Mouse (Mus musculus): ENCODE results near the gene Fitm2. TPM values are rescaled to one million over a fixed set of nuclear protein-coding genes. Genes with fewer than 3 reads are reported as not detected.

The Fitm2 gene
- total and polyA plus RNA-seq, 3 experiments: 6.6 to 60.9 (median 10.6) TPM

GRCm38 (mm10) chr2:163450668-163451295, 21.6 kb downstream of the Fitm2 start:
- Histone ChIP-seq H3K4me1 (ENCODE audit: control insufficient read depth in 1 of 2, insufficient read depth in 2 of 2, low read length in 2 of 2) (no peaks in the 10 kb centered on the region), H3K79me2 (ENCODE audit: control insufficient read depth, insufficient read depth, low read length, poor library complexity) (no peaks in the 10 kb centered on the region), H3K27me3 (ENCODE audit: control insufficient read depth in 1 of 2, insufficient read depth in 2 of 2, low read length in 2 of 2) (peaks cover 0 to 2% of the 10 kb centered on the region in 2 experiments; a peak in 1 of 4 replicates), H3K27ac (ENCODE audit: control insufficient read depth, low read depth, low read length) (no peak overlapping the region), H3K9ac (ENCODE audit: control insufficient read depth, low read depth, low read length, poor library complexity, severe bottlenecking) (no peak overlapping the region), H3K4me3 (ENCODE audit: control insufficient read depth in 1 of 2, insufficient read depth in 1 of 2, low read depth in 2 of 2, low read length in 2 of 2) (no peak overlapping the region), H3K9me3 (replicated peaks; ENCODE audit: insufficient read depth, low read length) (no peaks in the 10 kb centered on the region), H3K36me3 (ENCODE audit: control insufficient read depth in 1 of 2, insufficient read depth in 2 of 2, low read length in 2 of 2) (no peaks in the 10 kb centered on the region)
- DNase-seq (ENCODE audit: low read depth, low spot score): no peak
- TF ChIP-seq ETS1 (IDR thresholded peaks at IDR 0.05; ENCODE audit: low read depth, low read length): no peak
- no peak for TF ChIP-seq USF1 (IDR thresholded peaks at IDR 0.05; ENCODE audit: low read depth, low read length)
- TF ChIP-seq ZKSCAN1 (IDR thresholded peaks at IDR 0.05; ENCODE audit: low read depth, low read length): no peak

DNA sequence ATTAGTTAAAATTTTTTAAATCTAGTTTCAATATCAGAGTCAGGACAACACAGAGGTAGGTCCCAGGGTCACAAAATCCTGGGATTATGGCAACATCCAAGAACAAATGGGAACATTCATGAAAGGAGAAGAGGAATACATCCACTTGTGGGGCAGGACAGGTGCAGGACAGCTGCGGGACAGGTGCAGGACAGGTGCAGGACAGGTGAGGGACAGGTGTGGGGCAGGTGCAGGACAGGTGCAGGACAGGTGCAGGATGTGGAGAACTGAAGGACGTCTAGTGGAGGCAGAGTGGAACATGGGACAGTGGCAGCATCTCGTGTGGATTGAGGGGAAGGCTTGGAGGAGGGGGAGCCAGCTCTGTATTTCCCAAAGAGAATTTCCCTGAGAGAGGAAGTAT, 23.2 kb downstream of the Fitm2 start:
- DNase-seq (ENCODE audit: low read depth, low spot score): no peak
- Histone ChIP-seq H3K9me3 (replicated peaks; ENCODE audit: insufficient read depth, low read length) (no peaks in the 10 kb centered on the region), H3K9ac (ENCODE audit: control insufficient read depth, low read depth, low read length, poor library complexity, severe bottlenecking) (no peak overlapping the region), H3K4me1 (ENCODE audit: control insufficient read depth in 1 of 2, insufficient read depth in 2 of 2, low read length in 2 of 2) (no peaks in the 10 kb centered on the region), H3K36me3 (ENCODE audit: control insufficient read depth in 1 of 2, insufficient read depth in 2 of 2, low read length in 2 of 2) (no peaks in the 10 kb centered on the region), H3K27ac (ENCODE audit: control insufficient read depth, low read depth, low read length) (no peak overlapping the region), H3K4me3 (ENCODE audit: control insufficient read depth in 1 of 2, insufficient read depth in 1 of 2, low read depth in 2 of 2, low read length in 2 of 2) (no peak overlapping the region), H3K79me2 (ENCODE audit: control insufficient read depth, insufficient read depth, low read length, poor library complexity) (no peaks in the 10 kb centered on the region), H3K27me3 (ENCODE audit: control insufficient read depth in 1 of 2, insufficient read depth in 2 of 2, low read length in 2 of 2) (peaks cover 0 to 9% of the 10 kb centered on the region in 2 experiments; a peak in 2 of 4 replicates)
- TF ChIP-seq TAL1 (IDR thresholded peaks at IDR 0.05; ENCODE audit: low read length) (no peak), KAT2A (conservative IDR thresholded peaks at IDR 0.05; ENCODE audit: low read depth, low read length) (no peak), UBTF (IDR thresholded peaks at IDR 0.05; ENCODE audit: borderline replicate concordance, insufficient read depth, low read depth, low read length) (no peak), ZKSCAN1 (IDR thresholded peaks at IDR 0.05; ENCODE audit: low read depth, low read length) (no peak), MAZ (IDR thresholded peaks at IDR 0.05; ENCODE audit: low read depth, low read length) (no peak), RCOR1 (IDR thresholded peaks at IDR 0.05; ENCODE audit: low read depth, low read length) (no peak)

DNA sequence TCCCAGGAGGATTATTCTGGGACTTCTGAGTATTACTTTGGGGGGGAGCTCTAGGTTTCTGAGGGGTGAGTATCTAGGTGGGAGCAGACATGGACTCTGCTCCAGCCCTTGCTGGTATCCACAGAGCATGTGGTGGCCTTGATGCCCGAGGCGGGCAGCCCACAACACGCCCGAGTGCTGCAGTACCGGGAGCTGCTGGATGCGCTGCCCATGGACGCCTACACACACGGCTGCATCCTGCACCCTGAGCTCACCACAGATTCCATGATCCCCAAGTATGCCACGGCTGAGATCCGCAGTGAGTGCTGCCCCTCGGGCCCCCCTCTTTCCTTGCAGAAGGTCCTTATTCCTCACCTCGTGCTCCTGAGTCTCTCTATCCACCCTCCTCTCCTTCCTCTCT, 25.1 kb downstream of the Fitm2 start:
- Histone ChIP-seq H3K9ac (ENCODE audit: control insufficient read depth, low read depth, low read length, poor library complexity, severe bottlenecking) (no peak overlapping the region), H3K4me1 (ENCODE audit: control insufficient read depth in 1 of 2, insufficient read depth in 2 of 2, low read length in 2 of 2) (no peaks in the 10 kb centered on the region), H3K27ac (ENCODE audit: control insufficient read depth, low read depth, low read length) (no peak overlapping the region), H3K9me3 (replicated peaks; ENCODE audit: insufficient read depth, low read length) (no peaks in the 10 kb centered on the region), H3K4me3 (ENCODE audit: control insufficient read depth in 1 of 2, insufficient read depth in 1 of 2, low read depth in 2 of 2, low read length in 2 of 2) (no peak overlapping the region), H3K36me3 (ENCODE audit: control insufficient read depth in 1 of 2, insufficient read depth in 2 of 2, low read length in 2 of 2) (no peaks in the 10 kb centered on the region), H3K79me2 (ENCODE audit: control insufficient read depth, insufficient read depth, low read length, poor library complexity) (no peaks in the 10 kb centered on the region), H3K27me3 (ENCODE audit: control insufficient read depth in 1 of 2, insufficient read depth in 2 of 2, low read length in 2 of 2) (peaks cover 5 to 21% of the 10 kb centered on the region in 2 experiments; a peak in 3 of 4 replicates)
- TF ChIP-seq ZNF384 (IDR thresholded peaks at IDR 0.05; ENCODE audit: low read depth, low read length) (no peak), MEF2A (IDR thresholded peaks at IDR 0.05; ENCODE audit: extremely low read depth, insufficient replicate concordance, low read depth, low read length, poor library complexity, severe bottlenecking) (no peak), UBTF (IDR thresholded peaks at IDR 0.05; ENCODE audit: borderline replicate concordance, insufficient read depth, low read depth, low read length) (no peak), GATA1 (IDR thresholded peaks at IDR 0.05; ENCODE audit: low read depth, low read length) (no peak), GABPA (IDR thresholded peaks at IDR 0.05; ENCODE audit: low read depth, low read length) (no peak), POLR2AphosphoS2 (IDR thresholded peaks at IDR 0.05; ENCODE audit: low read length) (no peak), NRF1 (IDR thresholded peaks at IDR 0.05; ENCODE audit: insufficient read depth, low read depth, low read length, poor library complexity, severe bottlenecking) (no peak), HCFC1 (IDR thresholded peaks at IDR 0.05; ENCODE audit: low read depth, low read length) (no peak), MAX (IDR thresholded peaks at IDR 0.05; ENCODE audit: low read length) (no peak), RCOR1 (IDR thresholded peaks at IDR 0.05; ENCODE audit: low read depth, low read length) (no peak), NELFE (IDR thresholded peaks at IDR 0.05; ENCODE audit: low read depth, low read length) (no peak), ZKSCAN1 (IDR thresholded peaks at IDR 0.05; ENCODE audit: low read depth, low read length) (no peak)
- DNase-seq (ENCODE audit: low read depth, low spot score): no peak
